Mouse (Mus musculus) embryonic facial prominence, embryonic 14.5 days (tissue): Measurements from ENCODE around the gene Mrps5. TPM values are rescaled to one million over a fixed set of nuclear protein-coding genes. Genes with fewer than 3 reads are reported as not detected.

Experiments
- ATAC-seq: fragments of 200-750 bp; cut with Nextera tagmentation; 2 replicates; pipeline ENCODE4 v1.8.0; 2017; ENCODE audit warnings: low read depth, moderate number of reproducible peaks, moderate TSS enrichment
- DNase-seq: peaks from one replicate; pipeline ENCODE4 v3.0.0-alpha.2; 2015; ENCODE audit warnings: low spot score
- H3K27ac ChIP-seq: fragments of 300-500 bp; sonication (generic); replicated peaks from 2 replicates; pipeline ENCODE4 v1.5.1; 2014; ENCODE audit warnings: low read depth, mild to moderate bottlenecking, low read length, moderate library complexity
- H3K27me3 ChIP-seq: fragments of 300-500 bp; sonication (generic); replicated peaks from 2 replicates; pipeline ENCODE4 v1.6.1; 2014; ENCODE audit warnings: low read length; ENCODE audit not compliant: control insufficient read depth, insufficient read depth
- H3K36me3 ChIP-seq: fragments of 300-500 bp; sonication (generic); 2 replicates; pipeline ENCODE4 v1.6.1; 2014; ENCODE audit warnings: low read length, mixed read lengths; ENCODE audit not compliant: control insufficient read depth, insufficient read depth
- H3K4me1 ChIP-seq: fragments of 300-500 bp; sonication (generic); 2 replicates; pipeline ENCODE4 v1.6.1; 2014; ENCODE audit warnings: antibody characterized with exemption, low read length; ENCODE audit not compliant: control insufficient read depth, insufficient read depth
- H3K4me2 ChIP-seq: fragments of 300-500 bp; sonication (generic); 2 replicates; pipeline ENCODE4 v1.6.1; 2014; ENCODE audit warnings: low read depth, mild to moderate bottlenecking, low read length, moderate library complexity, mixed read lengths
- H3K4me3 ChIP-seq: fragments of 300-500 bp; sonication (generic); 2 replicates; pipeline ENCODE4 v1.5.1; 2014; ENCODE audit warnings: low read depth, mild to moderate bottlenecking, low read length
- H3K9ac ChIP-seq: fragments of 300-500 bp; sonication (generic); 2 replicates; pipeline ENCODE4 v1.6.1; 2014; ENCODE audit warnings: low read depth, mild to moderate bottlenecking, low read length, moderate library complexity, mixed read lengths
- H3K9me3 ChIP-seq: fragments of 300-500 bp; sonication (generic); 2 replicates; pipeline ENCODE4 v1.6.1; 2016; ENCODE audit warnings: low read length; ENCODE audit not compliant: control insufficient read depth
- WGBS: fragments of 180-500 bp; shearing (Covaris S2); extraction: QIAGEN DNeasy Blood & Tissue Kit; methylation state at CpG from one replicate; pipeline ENCODE4 v1.1.7; 2014; 5-methylcytosine and 5-hydroxymethylcytosine counted together
- polyA plus RNA-seq: library from polyadenylated mRNA; unstranded; fragments of >200 nt; fragmentation: Nextera tagmentation; extraction: Ambion mirVana; gene quantifications from 2 replicates; pipeline ENCODE4 v1.2.1, GENCODE M21; 2014

Gene Mrps5
- polyA plus RNA-seq, 1 experiment from 2014 or later = 113 TPM

DNA sequence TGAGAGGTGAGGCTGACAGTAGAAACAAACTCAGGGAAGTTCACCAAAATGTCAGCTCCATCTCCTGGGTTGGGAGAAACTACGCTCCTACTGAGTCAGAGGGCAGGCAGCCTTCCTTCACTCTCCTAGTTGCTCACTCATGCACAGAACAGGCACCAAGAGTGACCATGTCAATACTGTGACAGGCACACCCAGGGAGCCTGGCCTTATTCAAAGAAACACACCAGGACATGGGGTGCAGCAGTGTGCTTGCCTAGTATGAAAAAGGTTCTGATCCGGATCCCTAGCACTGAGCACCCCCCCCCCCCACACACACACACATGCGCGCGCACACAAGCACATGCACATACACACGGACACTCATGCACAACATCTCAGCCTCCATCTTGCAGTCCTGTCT, 61.1 kb downstream of the Mrps5 start:
- Histone ChIP-seq H3K4me3 (no peak overlapping the region), H3K36me3 (no peaks in the 10 kb centered on the region), H3K27ac (no peak overlapping the region), H3K4me1 (peaks cover 19% of the 10 kb centered on the region), H3K4me2 (no peak overlapping the region), H3K27me3 (0 out of 2 replicates have a peak, but pooled peaks cover under 1% of the 10 kb centered on the region), H3K9ac (no peak overlapping the region), H3K9me3 (no peaks in the 10 kb centered on the region)
- DNase-seq (no peak), ATAC-seq (no peak)
- 87% methylated on average over 6 of the region's 6 CpGs for WGBS

DNA sequence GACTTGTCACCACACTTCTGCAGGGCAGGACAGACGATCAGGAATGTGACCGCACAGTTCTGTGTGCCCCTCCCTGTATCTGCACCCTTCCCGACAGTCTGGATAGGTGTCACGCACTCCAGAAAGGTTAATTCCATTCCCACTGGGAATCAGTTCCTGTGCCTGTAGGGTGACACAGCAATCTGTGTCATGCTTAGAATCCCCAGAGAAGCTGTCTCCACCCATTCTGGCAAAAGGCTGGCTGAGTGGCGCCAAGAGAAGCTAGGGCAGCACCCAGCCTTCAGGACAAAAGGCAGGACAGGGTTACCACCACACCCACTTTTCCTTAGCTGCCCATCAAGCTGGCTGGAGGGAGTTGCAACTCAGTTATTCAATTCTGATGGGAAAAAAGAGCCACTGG, 62.9 kb downstream of the Mrps5 start:
- DNase-seq (no peak), ATAC-seq (no peak)
- H3K4me3 ChIP-seq = no peak overlapping the region
- peaks cover 18% of the 10 kb centered on the region for H3K27me3 ChIP-seq
- H3K9ac ChIP-seq = no peak overlapping the region
- H3K4me2 ChIP-seq = no peak overlapping the region
- no peaks in the 10 kb centered on the region for H3K36me3 ChIP-seq
- H3K9me3 ChIP-seq = no peaks in the 10 kb centered on the region
- peaks cover 1% of the 10 kb centered on the region for H3K4me1 ChIP-seq
- H3K27ac ChIP-seq = no peak overlapping the region
- WGBS = 66% methylated on average over 5 of the region's 5 CpGs

DNA sequence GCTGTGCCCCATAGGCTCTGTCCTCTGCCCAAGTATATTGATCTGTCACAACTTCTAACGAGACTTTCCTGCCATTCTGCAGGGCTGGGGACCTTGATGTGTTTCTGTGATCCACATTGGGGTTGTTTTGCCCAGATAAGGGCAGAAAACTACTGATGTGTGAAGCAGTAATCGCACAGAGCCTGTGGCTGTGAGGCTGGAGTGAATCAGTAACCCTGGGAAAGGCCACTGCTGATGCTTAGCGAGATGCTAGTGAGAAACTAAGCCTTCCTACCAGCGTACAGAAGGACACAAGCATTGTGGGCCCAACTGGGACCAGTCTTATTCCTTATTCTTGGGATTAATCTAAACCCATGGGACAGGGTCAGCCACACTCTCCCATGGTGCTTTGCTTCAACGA, 64.6 kb downstream of the Mrps5 start:
- H3K36me3 ChIP-seq = no peaks in the 10 kb centered on the region
- no peak overlapping the region for H3K4me3 ChIP-seq
- no peak overlapping the region for H3K4me2 ChIP-seq
- H3K27me3 ChIP-seq = peaks cover 35% of the 10 kb centered on the region
- no peak overlapping the region for H3K9ac ChIP-seq
- ATAC-seq = no peak
- no peak for DNase-seq
- no peaks in the 10 kb centered on the region for H3K4me1 ChIP-seq
- WGBS = 77% methylated on average over 5 of the region's 5 CpGs
- no peak overlapping the region for H3K27ac ChIP-seq
- H3K9me3 ChIP-seq = no peaks in the 10 kb centered on the region

DNA sequence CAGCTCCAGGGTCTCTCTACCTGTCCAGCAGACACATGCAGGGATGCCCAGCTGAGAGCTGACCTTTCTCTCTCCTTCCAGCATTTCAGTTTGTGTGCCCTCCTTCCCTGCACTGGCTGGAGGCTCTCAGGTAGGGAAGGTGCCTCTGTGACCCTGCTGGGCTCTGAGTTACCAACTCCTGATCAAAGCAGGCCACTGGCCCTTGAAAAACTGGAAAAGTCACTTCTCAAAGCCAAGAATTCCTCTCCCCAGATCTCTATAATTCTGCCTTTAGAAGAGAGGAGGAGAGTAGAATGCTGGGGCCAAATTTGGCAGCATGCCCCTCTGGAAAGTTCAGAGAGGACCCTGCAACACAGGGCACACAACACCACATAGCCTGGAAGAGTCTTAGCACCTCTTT, 65.3 kb downstream of the Mrps5 start:
- H3K9ac ChIP-seq = no peak overlapping the region
- H3K27ac ChIP-seq = no peak overlapping the region
- no peak for ATAC-seq
- no peaks in the 10 kb centered on the region for H3K9me3 ChIP-seq
- DNase-seq = no peak
- H3K36me3 ChIP-seq = no peaks in the 10 kb centered on the region
- H3K4me3 ChIP-seq = no peak overlapping the region
- no peaks in the 10 kb centered on the region for H3K4me1 ChIP-seq
- H3K27me3 ChIP-seq = peaks cover 42% of the 10 kb centered on the region
- H3K4me2 ChIP-seq = no peak overlapping the region

DNA sequence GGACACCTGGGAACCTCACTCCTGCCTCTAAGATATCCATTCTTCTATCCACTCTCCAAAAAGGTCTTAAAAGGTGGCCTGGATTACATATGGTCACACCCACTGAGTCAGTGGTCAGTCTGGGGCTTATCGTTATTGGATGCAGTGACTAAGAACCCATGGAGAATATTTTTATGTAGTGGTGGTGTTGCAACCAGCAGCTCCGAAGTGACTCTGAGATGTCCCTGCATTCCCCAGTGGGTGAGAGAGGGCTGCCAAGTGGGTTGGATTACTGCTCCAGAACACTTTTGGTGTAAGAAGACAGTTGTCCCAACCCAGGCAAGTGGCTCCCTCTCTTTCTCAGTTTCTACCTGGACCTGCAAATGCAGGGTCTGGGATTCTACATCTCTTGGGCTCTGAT, 65.8 kb downstream of the Mrps5 start:
- Histone ChIP-seq H3K9me3 (no peaks in the 10 kb centered on the region), H3K36me3 (no peaks in the 10 kb centered on the region), H3K27me3 (peaks cover 47% of the 10 kb centered on the region), H3K27ac (no peak overlapping the region), H3K4me3 (no peak overlapping the region), H3K9ac (no peak overlapping the region), H3K4me1 (no peaks in the 10 kb centered on the region), H3K4me2 (no peak overlapping the region)
- WGBS = 93% methylated on average over 2 of the region's 2 CpGs
- no peak for DNase-seq
- ATAC-seq = no peak

DNA sequence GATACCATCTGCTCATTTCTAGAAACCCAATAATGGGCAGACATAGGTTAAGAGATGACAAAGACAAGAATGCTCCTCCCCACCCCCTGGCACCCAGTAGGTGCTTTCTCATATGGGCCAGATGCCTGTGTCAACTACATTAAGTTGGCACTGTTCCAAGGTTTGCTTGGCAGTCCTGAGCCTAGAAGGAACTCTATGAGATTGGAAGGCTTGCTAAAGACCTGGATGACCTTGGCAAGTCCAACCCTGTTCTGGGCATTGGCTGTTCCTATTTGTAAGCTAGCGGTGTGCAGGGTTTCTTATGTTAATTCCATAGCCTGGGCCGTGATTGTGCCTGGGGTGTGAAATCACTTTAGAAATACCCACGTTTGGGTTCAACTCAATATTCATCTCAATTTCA, 67.8 kb downstream of the Mrps5 start:
- H3K4me1 ChIP-seq = no peaks in the 10 kb centered on the region
- no peak overlapping the region for H3K9ac ChIP-seq
- H3K4me3 ChIP-seq = no peak overlapping the region
- peaks cover 52% of the 10 kb centered on the region for H3K27me3 ChIP-seq
- whole genome bisulfite sequencing = 65% methylated on average over 3 of the region's 3 CpGs
- ATAC-seq = no peak
- DNase-seq = no peak
- no peaks in the 10 kb centered on the region for H3K36me3 ChIP-seq
- no peaks in the 10 kb centered on the region for H3K9me3 ChIP-seq
- no peak overlapping the region for H3K27ac ChIP-seq
- H3K4me2 ChIP-seq = no peak overlapping the region

DNA sequence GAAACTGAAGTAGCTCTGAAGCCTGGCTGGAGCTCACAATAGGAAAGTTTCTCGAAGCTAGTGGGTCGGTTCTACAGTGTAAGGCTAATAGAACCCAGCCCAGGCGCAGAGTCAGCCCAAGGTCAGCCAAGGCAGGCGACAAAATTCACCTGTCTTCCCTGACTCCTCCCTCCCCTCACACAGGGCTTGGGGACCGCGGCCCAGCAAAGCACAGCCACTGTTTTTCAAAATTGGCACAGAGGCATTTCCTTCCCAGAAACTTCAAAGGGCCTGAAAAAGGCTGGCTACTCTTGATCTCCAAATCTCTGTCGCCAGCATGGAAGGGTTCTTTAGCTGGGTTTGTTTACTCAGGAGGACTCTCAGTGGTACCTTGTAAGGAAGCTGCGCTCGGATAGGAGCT, 68.4 kb downstream of the Mrps5 start:
- no peak overlapping the region for H3K9ac ChIP-seq
- WGBS = 2% methylated on average over 9 of the region's 9 CpGs
- no peaks in the 10 kb centered on the region for H3K9me3 ChIP-seq
- no peaks in the 10 kb centered on the region for H3K36me3 ChIP-seq
- H3K27ac ChIP-seq = no peak overlapping the region
- H3K27me3 ChIP-seq = peaks cover 52% of the 10 kb centered on the region
- no peak for DNase-seq
- H3K4me2 ChIP-seq = no peak overlapping the region
- H3K4me3 ChIP-seq = no peak overlapping the region; the same call in 1 of the 2 replicates
- ATAC-seq = no peak
- no peaks in the 10 kb centered on the region for H3K4me1 ChIP-seq

DNA sequence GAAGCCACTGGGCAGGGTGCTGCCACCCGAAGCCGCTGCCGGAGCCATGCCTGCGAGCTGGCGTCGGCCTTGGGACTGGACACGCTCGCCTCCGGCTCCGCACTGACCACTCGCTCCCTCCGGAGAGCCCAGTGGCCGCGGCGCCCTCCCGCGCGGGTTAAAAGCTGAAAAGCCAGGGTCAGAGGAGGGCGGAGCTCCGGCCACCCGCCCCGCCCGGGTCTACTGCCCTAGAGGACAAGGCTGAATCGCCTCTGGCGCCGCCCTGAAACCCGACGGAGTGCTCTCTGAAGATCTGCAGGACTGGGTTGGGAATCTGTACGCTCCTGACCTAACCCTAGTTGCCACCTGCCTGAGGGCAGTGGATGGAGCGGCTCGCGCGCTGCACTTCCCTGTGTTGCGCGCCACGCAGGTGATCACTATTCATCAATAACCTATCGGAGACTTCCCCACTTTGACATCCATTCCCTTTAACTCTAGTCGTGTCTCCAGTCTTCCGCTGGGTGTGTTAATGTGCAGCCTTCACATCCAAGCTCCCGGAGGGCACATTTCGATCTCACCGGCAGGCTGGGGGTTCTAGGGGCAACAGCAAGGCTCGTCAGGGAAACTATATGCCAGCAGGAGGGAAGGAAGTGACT, 69.2 kb downstream of the Mrps5 start, which contains the start of gene Mal:
Mal (minus strand) TSS at position 610 of the 635 bp plus-strand sequence.
- Histone ChIP-seq H3K4me1 (no peaks in the 10 kb centered on the region), H3K9me3 (no peaks in the 10 kb centered on the region), H3K4me3 (peak within 1 kb of the TSS; percentile 37), H3K9ac (peak within 1 kb of the TSS; percentile 45), H3K27me3 (peaks cover 52% of the 10 kb centered on the region), H3K27ac (no peak within 1 kb of the TSS), H3K4me2 (peak within 1 kb of the TSS; percentile 55), H3K36me3 (no peaks in the 10 kb centered on the region)
- under 1% methylated on average over 29 of the region's 43 CpGs for WGBS
- no peak for ATAC-seq
- DNase-seq = no peak
